Mouse (Mus musculus) layer of hippocampus, postnatal 10 days (tissue): Measurements from ENCODE around the gene Pecr. TPM values are rescaled to one million over a fixed set of nuclear protein-coding genes. Genes with fewer than 3 reads are reported as not detected.
"Not testable (repeated sequence)": the region's sequence is repeated elsewhere in the genome, so short reads cannot be mapped to it uniquely, and the experiment has no call there.

ENCODE experiments used
- DNase-seq, 2 experiments: peaks; one replicate each; pipeline ENCODE4 v3.0.0; 2021; ENCODE audit warnings: low spot score in 2 of 2
- total RNA-seq, 2 experiments: library from RNA; stranded (reverse); gene quantifications; 2 replicates each; pipeline ENCODE4 v1.2.3; 2021

The Pecr gene
- total RNA-seq, 2 experiments from 2014 or later = 4.8 to 6.4 TPM

DNA sequence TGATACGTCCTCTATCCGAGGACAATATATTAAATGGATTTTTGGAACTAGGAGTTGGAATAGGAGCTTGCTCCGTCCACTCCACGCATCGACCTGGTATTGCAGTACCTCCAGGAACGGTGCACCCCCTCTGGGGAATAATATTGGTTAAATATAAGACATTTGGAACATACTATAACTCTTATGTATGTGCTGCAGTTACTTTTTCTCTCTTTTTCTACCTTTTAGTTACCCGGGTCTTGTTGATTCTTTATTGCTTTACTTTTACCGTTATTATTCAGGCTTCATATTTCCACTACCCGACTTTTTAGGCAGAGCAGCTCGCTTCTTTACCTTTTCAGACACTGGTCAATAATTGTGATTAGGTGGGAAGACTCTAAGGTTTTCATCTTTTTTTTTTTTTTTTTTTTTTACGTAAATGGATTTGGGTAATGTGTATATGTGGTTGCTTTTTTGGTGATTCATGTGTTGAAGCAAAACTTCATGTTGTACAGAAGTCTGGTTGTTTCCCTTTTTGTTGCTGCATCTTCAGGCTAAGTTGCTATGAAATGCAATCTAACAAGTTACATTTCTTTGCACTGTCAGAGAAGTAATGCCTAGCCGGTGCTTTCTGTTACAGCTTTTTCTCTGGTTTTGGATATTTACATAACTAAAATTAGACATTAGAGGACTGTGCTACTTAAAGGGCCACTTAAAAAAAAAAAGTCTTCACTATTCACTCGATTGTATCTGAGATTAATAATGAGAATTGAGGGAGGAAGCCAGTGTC lies 46.9 kb downstream of the Pecr start:
- DNase-seq = no peak

DNA sequence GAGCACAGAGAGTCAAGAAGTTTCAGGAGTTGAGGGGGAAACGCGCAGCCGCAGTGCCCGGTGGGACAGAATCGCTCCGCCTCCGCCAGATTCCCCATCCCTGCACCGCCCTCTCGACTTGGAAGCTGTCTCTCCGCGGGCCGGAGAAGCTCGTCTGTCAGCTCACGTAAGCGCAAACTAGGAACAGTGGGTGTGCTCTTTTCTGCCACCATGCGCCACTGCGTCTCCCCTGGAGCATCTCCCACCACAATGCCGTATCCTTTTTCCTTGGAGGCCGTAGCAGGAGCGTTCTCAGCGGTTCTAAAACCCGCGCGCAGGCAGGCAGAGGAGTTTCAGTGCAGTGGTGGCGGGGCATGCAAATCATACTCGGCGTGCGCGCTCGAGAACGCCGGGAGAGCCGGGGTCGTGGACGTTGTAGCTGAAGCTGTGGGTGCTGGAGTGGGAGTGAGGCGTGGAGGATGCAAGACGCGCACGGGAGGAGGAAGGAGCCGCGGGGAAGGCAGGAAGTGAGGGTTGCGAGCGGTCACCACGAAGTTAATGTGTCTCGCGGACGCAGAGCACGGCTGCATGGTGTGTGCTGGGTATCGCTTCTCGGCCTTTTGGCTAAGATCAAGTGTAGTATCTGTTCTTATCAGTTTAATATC lies 47.6 kb downstream of the Pecr start:
- peak; percentile 61 to 75 for DNase-seq

DNA sequence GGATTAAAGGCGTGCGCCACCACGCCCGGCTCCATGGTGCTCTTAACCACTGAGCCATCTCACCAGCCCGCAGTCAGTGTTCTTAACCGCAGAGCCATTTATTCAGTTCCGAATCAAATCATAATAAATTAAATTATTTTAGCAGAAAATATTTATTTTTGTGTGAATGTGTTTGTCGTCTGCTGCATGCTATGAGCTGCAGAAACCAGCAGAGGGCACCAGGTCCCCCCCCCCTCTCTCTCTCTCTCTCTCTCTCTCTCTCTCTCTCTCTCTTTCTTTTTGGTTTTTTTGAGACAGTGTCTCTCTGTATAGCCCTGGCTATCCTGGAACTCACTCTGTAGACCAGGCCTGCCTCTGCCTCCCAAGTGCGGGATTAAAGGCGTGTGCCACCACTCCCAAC lies 51.5 kb downstream of the Pecr start:
- DNase-seq = not testable (repeated sequence)

DNA sequence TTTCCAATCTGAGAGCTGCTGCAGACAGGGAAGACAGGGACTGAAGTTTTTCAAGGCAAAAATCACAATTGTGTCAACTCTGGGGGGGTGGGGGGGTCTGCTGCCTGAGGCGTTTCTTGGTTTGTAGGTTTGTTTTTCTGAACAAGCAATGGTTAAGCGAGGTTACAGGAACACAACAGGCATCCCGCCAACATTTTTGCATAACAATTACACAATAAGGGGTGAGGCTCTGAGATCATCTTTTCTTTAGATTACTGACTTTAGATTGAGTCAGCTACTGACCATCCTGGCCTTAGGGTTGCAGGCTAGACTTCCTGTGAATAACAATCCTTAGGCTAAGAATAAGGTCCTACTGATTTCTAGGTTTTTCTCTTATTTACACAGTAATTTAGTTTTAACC lies 55.1 kb downstream of the Pecr start:
- DNase-seq = no peak

DNA sequence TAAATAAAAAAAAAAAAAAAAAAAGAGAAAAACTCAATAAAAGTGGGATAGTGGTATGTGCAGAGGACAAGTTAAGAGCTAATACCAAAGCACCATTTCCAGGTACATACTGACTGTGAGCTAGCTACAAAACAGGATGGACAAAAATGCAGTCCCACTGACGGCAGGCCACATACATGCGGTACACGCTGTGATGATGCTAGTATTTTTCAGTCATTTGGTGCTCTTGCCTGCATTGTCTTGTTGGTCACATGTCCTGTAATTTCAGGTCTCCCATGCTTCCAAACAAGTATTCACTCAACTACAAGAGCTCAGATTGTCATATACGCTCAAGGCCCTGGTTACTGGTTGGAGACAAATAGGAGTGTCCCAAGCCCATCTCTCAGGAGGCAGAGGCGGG lies 56.6 kb downstream of the Pecr start:
- no peak for DNase-seq

DNA sequence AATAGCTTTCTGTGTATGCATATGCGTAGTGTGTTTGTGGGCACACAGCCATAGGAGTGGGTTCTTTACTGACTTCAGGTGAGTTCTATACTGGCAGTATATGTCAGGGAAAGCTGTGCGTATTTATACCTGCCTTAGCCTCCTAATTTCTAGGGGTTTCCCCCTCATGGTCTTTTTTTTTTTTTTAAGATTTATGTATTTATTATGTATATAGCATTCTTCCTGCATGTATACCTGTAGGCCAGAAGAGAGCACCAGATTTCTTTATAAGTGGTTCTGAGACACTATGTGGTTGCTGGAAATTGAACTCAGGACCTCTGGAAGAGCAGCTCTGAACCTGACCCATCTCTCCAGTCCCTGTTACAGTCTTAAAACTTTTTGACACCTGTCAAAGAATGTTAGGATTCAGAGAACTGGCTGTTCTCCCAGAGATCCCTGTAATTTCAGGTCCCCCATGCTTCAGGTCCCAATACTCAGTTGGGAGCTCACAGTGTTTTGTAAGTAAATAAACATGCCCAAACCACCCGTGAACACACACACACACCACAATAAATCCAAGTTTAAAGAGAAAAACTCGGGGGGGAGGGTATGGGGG lies 57.1 kb downstream of the Pecr start:
- no peak for DNase-seq

DNA sequence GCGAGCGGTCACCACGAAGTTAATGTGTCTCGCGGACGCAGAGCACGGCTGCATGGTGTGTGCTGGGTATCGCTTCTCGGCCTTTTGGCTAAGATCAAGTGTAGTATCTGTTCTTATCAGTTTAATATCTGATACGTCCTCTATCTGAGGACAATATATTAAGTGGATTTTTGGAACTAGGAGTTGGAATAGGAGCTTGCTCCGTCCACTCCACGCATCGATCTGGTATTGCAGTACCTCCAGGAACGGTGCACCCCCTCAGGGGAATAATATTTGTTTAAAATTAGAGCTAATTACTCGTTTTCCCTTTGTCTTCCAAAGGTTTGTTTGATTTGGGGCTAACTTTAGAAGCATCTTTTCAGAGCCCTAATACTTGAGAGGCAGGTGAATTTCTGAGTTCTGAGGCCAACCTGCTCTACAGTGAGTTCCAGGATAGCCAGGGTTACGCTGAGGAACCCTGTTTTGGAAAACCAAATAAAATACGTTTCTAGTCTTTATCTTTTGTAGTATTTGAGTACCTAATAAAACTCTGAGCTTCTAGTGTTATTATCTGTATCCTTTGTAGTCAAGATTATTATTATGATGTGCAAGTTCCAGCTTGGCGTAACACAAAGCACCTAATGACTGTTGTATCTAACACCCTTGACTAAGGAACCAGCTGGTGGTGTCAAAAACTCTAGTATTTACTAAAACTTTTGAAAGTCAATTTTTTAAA lies 57.8 kb downstream of the Pecr start:
- peak; percentile 16 to 26 for DNase-seq

DNA sequence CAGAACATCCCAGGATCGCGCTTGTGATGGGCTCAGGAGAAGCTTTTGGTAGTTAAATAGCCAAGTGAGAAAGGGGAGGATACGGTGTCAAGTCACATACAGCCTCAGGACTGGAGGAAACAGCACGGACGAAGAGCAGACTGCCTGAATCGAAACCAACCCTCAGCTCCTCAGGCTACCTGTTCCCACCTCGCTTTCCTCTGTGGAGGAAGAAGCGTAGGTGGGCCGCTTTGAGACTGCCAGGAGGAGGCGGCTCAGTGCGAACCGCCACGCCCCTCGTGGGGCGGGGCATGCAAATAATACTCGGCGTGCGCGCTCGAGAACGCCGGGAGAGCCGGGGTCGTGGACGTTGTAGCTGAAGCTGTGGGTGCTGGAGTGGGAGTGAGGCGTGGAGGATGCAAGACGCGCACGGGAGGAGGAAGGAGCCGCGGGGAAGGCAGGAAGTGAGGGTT lies 58.4 kb downstream of the Pecr start:
- peak; percentile 69 to 81 for DNase-seq

DNA sequence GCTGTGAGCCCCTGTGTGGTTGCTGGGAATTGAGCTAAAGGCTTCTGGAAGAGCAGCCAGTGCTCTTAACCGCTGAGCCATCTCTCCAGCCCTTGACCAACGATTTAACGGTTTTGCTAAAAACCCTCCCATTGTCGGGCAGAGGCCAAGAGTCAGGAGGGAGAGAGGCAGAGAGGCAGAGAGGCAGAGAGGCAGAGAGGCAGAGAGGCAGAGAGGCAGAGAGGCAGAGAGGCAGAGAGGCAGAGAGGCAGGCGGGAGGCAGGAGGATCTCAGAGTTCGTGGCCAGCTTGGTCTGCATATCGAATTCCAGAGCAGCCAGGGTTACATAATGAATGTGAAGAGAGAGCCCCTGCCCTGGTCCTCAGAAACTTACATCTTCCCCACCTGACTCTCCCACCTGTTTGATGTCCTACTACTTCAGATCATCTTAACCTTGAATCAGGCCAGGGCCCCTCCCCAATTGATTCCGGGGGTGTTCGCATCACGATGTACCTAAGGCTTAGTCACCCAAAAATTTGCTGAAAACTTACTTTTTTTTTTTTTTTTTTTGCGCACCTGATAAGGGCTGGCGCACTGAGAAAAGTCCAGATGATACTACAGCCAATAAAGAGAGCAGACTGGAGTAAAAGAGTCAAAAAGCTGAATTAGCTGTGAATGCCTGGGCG lies 58.9 kb downstream of the Pecr start:
- peak in 1 of 2 experiments; percentile 18 for DNase-seq

DNA sequence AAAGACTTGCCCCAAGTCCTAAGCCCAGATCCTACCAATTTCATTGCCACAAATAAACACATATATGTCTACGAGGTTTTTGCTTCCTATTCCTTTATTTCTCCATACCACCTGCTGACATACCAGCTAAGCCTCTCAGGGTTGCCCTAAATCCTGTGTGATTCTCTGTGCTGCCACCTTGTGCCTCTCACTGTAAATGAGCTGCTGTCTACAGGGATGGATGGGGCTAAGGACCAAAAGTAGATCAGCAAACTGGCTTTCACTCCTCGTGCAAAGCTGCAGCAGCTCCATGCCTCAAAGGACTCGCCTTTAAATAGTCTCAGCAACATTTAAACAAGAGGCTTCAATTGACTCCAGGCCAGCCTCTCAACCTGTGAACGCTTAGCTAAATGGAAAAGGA lies 64.1 kb downstream of the Pecr start:
- DNase-seq = peak; percentile 37 to 52

DNA sequence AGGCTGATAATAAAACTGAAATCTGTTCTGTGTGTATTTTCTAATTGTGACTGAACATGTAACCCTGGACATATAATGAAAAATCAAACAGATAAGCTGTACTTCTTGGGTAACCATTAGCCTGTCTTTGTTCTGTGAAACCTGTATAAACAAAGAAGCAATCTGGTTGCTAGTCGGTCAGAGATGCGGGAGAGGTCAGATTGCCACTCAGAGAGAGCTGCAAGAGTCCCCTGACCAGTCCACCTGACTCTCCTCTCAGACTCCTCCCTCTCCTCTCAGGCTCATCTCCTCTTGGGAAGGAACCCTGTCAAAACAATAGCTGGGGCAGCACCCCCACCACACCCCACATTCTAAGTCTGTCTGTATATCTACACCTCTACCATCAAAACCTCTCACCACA lies 65.0 kb downstream of the Pecr start:
- no peak for DNase-seq

DNA sequence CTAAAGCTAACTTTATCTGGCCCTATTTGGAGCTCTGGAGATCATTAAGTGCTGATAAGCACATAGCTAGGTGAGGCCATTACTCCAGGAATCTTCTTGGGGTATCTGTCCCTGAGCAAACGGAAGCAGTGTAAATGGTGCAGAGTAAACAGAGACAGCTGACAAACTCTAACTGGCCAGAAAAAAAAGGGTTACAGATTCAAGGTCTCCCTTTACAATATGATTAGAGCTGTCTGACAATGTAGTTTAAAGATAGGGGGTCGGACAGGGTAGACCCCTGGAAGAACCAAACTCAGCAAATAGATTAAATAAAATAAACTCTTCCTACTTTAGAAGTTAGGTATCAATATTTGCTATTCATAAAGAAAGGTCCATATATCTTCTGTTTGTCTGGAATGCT lies 65.5 kb downstream of the Pecr start:
- no peak for DNase-seq

DNA sequence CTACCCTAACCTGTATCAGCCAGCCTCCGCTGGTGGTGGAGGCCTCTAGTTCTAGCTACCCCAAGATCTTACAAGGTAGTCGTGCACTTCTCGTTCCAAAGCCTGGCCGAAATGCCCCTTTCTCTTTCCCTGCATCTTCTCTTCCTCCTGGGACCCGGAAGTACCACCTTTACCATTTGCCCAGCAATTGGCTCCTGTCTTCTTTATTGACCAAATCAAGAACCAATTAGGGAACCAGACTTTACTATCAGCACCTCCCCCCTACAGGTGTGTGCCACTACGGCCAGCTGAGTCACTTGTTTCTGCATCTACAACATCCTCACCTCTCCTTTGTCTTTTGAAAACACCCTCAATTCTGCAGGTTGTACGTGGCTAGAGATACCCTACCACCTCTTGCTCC lies 67.4 kb downstream of the Pecr start:
- DNase-seq = no peak

DNA sequence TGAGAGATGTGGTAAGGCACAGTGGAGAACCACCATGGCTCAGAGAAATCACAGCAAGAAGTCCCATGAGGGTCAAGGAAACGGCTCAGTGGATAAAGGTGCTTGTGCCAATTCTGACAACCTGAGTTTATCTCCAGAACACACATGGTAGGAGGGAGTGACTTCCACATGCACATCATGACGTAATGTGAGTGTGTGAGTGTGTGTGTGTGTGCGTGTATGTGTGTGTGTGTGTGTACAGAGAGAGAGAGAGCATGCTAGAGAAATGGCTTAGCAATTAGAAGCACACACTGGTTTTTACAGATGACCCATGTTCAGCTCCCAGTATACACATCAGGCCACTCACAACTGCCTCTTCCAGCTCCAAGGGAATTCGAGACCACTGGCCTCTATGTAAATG lies 68.9 kb downstream of the Pecr start:
- DNase-seq = no peak

DNA sequence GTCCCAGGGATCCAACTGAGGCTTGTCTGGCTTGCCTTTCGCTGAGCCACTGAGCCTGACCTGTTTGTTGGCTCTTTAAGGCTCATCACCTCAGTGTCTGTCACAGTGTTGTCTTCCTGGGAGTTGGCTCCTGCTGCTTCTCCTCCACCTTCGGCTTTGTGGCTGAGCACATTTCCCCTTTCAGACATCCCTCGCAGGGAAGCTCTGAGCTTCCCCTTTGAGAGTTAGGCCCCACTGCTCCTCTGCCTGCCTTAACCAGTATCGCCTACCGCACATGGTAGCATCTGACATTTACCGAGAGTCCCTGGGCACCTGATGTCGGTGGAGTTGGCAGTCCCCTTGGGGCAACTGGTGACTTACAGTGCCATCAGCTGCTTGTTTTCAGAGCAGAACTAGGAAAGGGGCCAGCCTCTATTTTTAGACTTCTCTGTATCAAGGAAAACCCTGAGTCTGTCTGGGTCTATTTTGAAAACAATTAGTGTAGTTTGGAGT lies 69.6 kb downstream of the Pecr start:
- peak; percentile 35 to 48 for DNase-seq

DNA sequence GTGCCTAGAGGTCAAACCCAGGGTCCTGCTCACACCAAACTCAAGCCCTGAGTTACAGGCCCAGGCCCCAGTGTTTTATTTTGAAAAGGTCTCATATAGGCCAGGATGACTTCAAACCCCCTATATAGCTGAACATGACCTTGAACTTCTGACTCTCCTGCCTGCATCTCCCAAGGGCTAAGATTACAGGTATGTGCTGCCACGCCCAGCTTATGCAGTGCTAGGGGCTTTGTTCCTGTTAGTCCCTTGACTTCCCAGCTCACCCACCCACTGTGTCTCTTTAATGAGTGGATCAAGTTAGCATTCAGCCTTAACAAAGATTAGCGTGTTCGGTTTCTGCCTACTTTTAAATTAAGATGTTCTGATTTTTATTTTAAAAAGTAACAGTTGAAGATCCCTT lies 70.2 kb downstream of the Pecr start:
- DNase-seq = no peak

DNA sequence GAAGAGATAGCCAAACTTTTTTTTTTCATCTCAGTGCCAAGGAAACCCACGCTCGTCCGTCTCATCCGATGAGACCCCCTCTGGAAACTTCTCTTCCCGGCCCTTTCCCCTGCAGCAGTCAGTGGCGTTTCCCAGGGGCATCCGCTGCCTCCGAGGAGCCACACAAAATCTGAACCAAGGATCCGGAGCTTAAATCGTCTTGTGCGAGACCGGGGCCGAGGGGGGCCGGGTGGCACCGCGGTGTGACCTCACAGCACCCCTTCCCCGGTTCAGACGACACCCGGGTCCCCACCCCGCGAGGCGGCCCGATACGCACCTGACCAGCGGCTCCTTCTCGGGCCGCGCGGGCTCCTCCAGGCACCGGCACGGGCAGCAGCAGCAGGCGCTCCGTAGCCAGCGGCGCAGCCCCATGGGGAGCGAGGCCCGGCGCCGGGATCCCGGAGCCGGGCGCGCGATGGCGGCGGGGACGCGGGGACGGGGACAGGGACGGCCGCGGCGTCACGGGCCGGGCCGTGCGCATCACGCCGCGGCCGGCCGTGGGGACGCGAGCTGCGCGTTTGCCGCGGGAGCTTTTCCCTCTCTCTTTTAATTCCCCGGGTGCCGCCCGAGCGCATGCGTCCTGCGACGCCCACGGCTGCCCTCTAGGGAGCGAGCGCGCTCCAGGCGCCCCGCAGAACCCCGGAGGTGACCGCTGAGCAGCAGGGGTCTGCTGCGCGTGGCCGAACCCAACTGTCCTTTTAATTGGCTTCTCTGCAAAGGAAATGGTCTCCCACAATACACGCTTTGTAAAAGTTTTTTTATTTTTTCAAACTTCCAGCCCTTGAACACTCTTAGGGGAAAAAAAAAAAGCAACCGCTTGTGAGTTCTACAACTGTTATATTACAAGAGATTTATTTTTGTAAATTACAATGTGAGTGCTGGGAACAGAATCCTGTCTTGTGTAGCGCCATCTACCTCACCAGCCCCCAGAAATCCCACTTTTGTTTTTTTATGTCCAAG lies 72.1 kb downstream of the Pecr start, which contains the start of gene Mreg:
Gene Mreg (minus strand): TSS at position 607 of the 999 bp plus-strand sequence.
- peak; percentile 57 to 67 for DNase-seq

DNA sequence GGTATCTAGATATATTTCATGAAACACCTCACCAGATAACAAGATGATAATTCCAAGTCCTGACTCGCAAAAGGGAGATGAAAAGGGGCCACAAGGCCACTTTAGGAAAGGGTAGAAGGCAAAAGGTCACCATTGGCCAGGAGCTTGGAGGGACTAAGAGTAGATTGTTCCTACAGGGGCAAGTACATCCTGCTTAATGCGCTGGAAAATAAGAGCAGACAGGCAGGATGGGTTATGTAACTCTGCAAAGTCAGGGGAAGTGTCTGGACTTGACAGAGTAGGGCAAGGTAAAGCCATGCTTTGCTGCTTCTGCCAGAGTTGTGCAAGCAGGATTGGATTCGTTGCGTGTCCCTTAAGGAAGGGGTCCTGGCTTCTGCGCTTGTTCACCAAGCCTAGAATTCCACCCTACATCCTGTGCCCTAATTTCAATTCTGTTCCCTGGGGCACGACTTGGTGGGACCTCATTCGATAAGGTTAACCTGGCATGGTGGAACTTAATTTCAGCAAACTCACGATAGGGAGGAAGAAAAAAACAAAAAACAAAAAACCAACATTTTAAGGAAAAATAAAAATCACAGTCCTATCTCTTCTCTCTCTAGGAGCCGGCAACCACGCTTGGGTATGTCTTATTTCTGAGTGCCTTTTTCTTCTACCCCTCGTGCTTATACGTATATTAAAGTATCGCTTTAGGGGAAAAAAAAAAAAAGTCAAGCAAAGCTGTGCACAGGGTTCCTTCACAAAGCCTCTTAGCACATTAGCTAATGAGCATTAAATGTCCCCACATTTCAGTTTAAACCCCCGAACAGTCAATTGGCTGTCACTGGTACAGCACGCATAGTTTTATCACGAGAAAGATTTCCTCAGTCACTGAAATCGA lies 73.1 kb downstream of the Pecr start:
- DNase-seq = no peak
